Mouse (Mus musculus) forebrain, embryonic 14.5 days (tissue): ENCODE measurements around the gene Rho. TPM values are rescaled to one million over a fixed set of nuclear protein-coding genes. Genes with fewer than 3 reads are reported as not detected.

Source experiments
- ATAC-seq: fragments of 200-750 bp; cut with Nextera tagmentation; 2 replicates; pipeline ENCODE4 v1.8.0; 2017; ENCODE audit warnings: mild to moderate bottlenecking, moderate library complexity
- DNase-seq: peaks from one replicate; pipeline ENCODE4 v3.0.0-alpha.2; 2015; ENCODE audit warnings: low spot score
- H3K27ac ChIP-seq: fragments of 300-500 bp; sonication (generic); 2 replicates; pipeline ENCODE4 v1.5.1; 2014; ENCODE audit warnings: low read depth, mild to moderate bottlenecking, control low read depth, low read length, moderate library complexity
- H3K27me3 ChIP-seq: fragments of 300-500 bp; sonication (generic); replicated peaks from 2 replicates; pipeline ENCODE4 v1.6.1; 2014; ENCODE audit warnings: low read length, control low read depth, mixed read lengths; ENCODE audit not compliant: control insufficient read depth, insufficient read depth
- H3K36me3 ChIP-seq: fragments of 300-500 bp; sonication (generic); 2 replicates; pipeline ENCODE4 v1.6.1; 2014; ENCODE audit warnings: low read length, control low read depth; ENCODE audit not compliant: control insufficient read depth, insufficient read depth
- H3K4me1 ChIP-seq: fragments of 300-500 bp; sonication (generic); 2 replicates; pipeline ENCODE4 v1.6.1; 2014; ENCODE audit warnings: antibody characterized with exemption, low read length, control low read depth; ENCODE audit not compliant: control insufficient read depth, insufficient read depth
- H3K4me2 ChIP-seq: fragments of 300-500 bp; sonication (generic); 2 replicates; pipeline ENCODE4 v1.6.1; 2014; ENCODE audit warnings: mild to moderate bottlenecking, control low read depth, low read length
- H3K4me3 ChIP-seq: fragments of 300-500 bp; sonication (generic); 2 replicates; pipeline ENCODE4 v1.5.1; 2014; ENCODE audit warnings: low read depth, low read length, control low read depth
- H3K9ac ChIP-seq: fragments of 300-500 bp; sonication (generic); 2 replicates; pipeline ENCODE4 v1.6.1; 2014; ENCODE audit warnings: mild to moderate bottlenecking, low read length, control low read depth, moderate library complexity
- H3K9me3 ChIP-seq: fragments of 300-500 bp; sonication (generic); replicated peaks from 2 replicates; pipeline ENCODE4 v1.6.1; 2016; ENCODE audit warnings: low read length, control low read depth, mixed read lengths; ENCODE audit not compliant: control insufficient read depth
- WGBS: fragments of 180-500 bp; shearing (Covaris S2); extraction: QIAGEN DNeasy Blood & Tissue Kit; methylation state at CpG from one replicate; pipeline ENCODE4 v1.1.7; 2014; 5-methylcytosine and 5-hydroxymethylcytosine counted together
- polyA plus RNA-seq: library from polyadenylated mRNA; unstranded; fragments of >200 nt; fragmentation: Nextera tagmentation; extraction: Ambion mirVana; gene quantifications from 2 replicates; pipeline ENCODE4 v1.2.1, GENCODE M21; 2014

Rho gene
- polyA plus RNA-seq, 1 experiment from 2014 or later: 0.19 TPM

DNA sequence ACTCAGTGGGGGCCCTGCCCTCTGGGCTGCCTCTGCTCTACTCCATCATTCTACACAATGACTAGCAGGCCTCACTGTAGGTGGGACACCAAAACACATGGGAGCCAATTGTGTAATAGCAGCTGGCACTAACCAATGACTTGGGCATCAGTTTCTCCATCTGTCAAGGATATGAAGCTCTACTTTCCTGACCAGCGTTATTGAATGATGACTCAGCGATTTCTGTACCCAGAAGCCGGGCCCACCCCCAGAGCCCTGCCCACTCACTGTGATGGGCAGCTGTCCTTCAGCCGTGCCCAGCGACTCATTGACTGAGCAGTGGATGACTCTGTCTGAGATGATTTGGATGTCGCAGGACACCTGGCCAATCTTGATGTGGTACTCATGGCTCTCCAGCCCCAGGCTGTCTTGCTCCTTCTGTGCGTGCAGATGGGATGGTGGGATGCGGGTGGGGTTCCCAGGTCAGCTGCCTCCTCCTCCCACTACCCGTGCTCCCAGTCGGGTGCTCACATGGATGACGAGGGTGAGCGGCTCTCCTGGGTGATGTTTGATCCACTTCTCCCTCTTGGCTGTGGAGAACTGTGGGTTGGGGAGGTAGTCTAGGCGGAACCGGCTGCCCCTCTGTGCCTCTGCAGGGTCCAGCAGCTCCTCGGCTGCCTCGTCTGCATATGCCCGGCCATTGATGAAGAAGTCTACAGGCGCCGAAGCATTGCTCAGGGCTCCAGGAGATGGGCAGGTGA lies 34.8 kb downstream of the Rho start:
- ATAC-seq (no peak), DNase-seq (no peak)
- H3K36me3 ChIP-seq: no peaks in the 10 kb centered on the region
- H3K27ac ChIP-seq: no peak overlapping the region
- no peak overlapping the region for H3K4me3 ChIP-seq
- no peak overlapping the region for H3K9ac ChIP-seq
- 93% methylated on average over 19 of the region's 19 CpGs for WGBS
- H3K4me2 ChIP-seq: no peak overlapping the region
- no peaks in the 10 kb centered on the region for H3K9me3 ChIP-seq
- H3K27me3 ChIP-seq: no peaks in the 10 kb centered on the region
- H3K4me1 ChIP-seq: peaks cover under 1% of the 10 kb centered on the region; the same call in 1 of the 2 replicates

- DNase-seq (no peak), ATAC-seq (no peak)
- Histone ChIP-seq H3K9me3 (no peaks in the 10 kb centered on the region), H3K27me3 (no peaks in the 10 kb centered on the region), H3K27ac (no peak overlapping the region), H3K36me3 (no peaks in the 10 kb centered on the region), H3K4me2 (no peak overlapping the region), H3K9ac (no peak overlapping the region), H3K4me3 (no peak overlapping the region), H3K4me1 (peaks cover 9% of the 10 kb centered on the region)
- 92% methylated on average over 15 of the region's 15 CpGs for WGBS
Measured at GRCm38 (mm10) chr6:115967291-115967880, 35.8 kb downstream of the Rho start.

- 82% methylated on average over 5 of the region's 5 CpGs for WGBS
- no peak overlapping the region for H3K4me2 ChIP-seq
- peaks cover 9% of the 10 kb centered on the region for H3K4me1 ChIP-seq
- H3K9me3 ChIP-seq: no peaks in the 10 kb centered on the region
- ATAC-seq: no peak
- no peaks in the 10 kb centered on the region for H3K27me3 ChIP-seq
- no peak overlapping the region for H3K4me3 ChIP-seq
- no peak for DNase-seq
- no peak overlapping the region for H3K27ac ChIP-seq
- H3K9ac ChIP-seq: no peak overlapping the region
- no peaks in the 10 kb centered on the region for H3K36me3 ChIP-seq
Measured at GRCm38 (mm10) chr6:115968086-115968485, 36.5 kb downstream of the Rho start.

DNA sequence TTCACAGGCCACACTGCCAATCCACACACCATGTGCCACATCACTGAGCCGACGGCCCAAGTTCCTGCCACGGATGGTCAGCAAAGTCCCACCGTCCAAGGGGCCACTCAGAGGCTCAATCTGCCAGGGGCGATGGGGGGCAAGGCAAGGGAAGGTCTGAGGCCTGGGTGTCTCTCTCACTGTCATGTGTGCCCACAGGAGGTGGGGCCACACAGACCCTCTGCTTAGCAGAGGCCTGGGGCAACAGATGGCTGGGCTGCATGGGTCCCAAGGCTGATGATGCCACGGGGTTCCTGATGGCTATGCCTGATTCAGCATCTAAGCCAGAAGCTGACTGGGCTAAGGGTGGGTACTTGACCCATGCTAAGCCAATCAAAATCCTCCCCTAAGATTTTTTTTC lies 37.2 kb downstream of the Rho start:
- ATAC-seq (no peak), DNase-seq (no peak)
- 76% methylated on average over 6 of the region's 6 CpGs for WGBS
- Histone ChIP-seq H3K9me3 (no peaks in the 10 kb centered on the region), H3K4me2 (no peak overlapping the region), H3K9ac (no peak overlapping the region), H3K4me1 (peaks cover 9% of the 10 kb centered on the region), H3K27me3 (no peaks in the 10 kb centered on the region), H3K27ac (no peak overlapping the region), H3K4me3 (no peak overlapping the region), H3K36me3 (no peaks in the 10 kb centered on the region)

DNA sequence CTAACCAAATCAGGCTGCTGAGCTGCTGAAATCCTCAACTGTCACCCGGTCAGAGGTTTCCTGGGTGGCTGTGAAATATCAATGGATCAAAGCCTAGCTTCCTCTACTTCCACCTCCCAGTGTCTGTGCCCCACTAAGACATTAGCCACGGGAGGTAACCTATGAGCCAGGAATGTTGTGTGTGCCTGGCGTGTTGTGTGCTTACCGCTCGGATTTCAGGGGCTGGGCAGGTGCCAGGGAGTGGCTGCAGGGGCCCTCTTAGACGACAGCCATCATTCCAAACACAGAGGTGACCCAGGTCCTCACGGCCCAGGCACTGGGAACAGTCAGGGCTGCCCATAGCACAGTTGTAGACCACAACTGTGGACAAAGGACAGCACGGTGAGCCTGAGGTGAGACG lies 37.6 kb downstream of the Rho start:
- DNase-seq: no peak
- ATAC-seq: no peak
- Histone ChIP-seq H3K9ac (no peak overlapping the region), H3K36me3 (no peaks in the 10 kb centered on the region), H3K4me1 (peaks cover 11% of the 10 kb centered on the region), H3K4me3 (no peak overlapping the region), H3K27ac (no peak overlapping the region), H3K27me3 (no peaks in the 10 kb centered on the region), H3K9me3 (no peaks in the 10 kb centered on the region), H3K4me2 (no peak overlapping the region)
- WGBS: 64% methylated on average over 9 of the region's 9 CpGs

DNA sequence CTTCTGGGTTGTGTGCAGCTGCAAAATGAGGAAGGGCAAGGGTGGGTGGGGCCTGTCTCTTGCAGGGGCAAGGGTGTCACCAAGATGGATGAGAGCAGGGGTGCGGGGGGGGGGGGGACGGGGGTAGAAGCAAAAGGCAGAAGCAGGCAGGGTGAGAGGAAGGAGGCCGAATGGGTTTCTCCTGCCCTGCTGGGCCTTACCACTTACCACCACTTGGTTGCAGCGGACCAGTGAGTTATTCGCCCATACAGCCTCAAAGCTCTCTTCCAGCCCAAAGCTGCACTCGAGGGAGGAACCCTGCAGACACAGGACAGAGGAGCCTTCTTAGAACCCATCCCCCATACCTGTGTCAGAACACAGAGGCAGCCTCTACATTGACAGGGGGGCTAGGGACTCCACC lies 38.4 kb downstream of the Rho start:
- no peak for ATAC-seq
- Histone ChIP-seq H3K4me3 (no peak overlapping the region), H3K4me1 (peaks cover 14% of the 10 kb centered on the region), H3K9me3 (no peaks in the 10 kb centered on the region), H3K27ac (no peak overlapping the region), H3K4me2 (no peak overlapping the region), H3K36me3 (no peaks in the 10 kb centered on the region), H3K9ac (no peak overlapping the region), H3K27me3 (no peaks in the 10 kb centered on the region)
- 59% methylated on average over 4 of the region's 6 CpGs for WGBS
- no peak for DNase-seq

- Histone ChIP-seq H3K4me3 (no peak overlapping the region), H3K9ac (no peak overlapping the region), H3K27ac (peak overlapping the region; percentile 50), H3K27me3 (no peaks in the 10 kb centered on the region), H3K4me1 (peaks cover 14% of the 10 kb centered on the region), H3K36me3 (0 out of 2 replicates have a peak, but pooled peaks cover 2% of the 10 kb centered on the region), H3K9me3 (no peaks in the 10 kb centered on the region), H3K4me2 (no peak overlapping the region)
- WGBS: 45% methylated on average over 13 of the region's 13 CpGs
- peak; percentile 72 for DNase-seq
- ATAC-seq: peak; percentile 82
Measured at GRCm38 (mm10) chr6:115971273-115972060, 39.9 kb downstream of the Rho start.

- Histone ChIP-seq H3K9ac (no peak overlapping the region), H3K27me3 (no peaks in the 10 kb centered on the region), H3K4me1 (peaks cover 14% of the 10 kb centered on the region), H3K4me2 (no peak overlapping the region), H3K36me3 (0 out of 2 replicates have a peak, but pooled peaks cover 2% of the 10 kb centered on the region), H3K4me3 (no peak overlapping the region), H3K9me3 (no peaks in the 10 kb centered on the region), H3K27ac (peak overlapping the region; percentile 50; the same call in 1 of the 2 replicates)
- ATAC-seq (peak; percentile 36; the same call in 1 of the 2 replicates), DNase-seq (no peak)
- WGBS: 76% methylated on average over 7 of the region's 7 CpGs
Measured at GRCm38 (mm10) chr6:115972083-115972764, 40.7 kb downstream of the Rho start.
